Mouse (Mus musculus) forebrain, embryonic 15.5 days (tissue): ENCODE measurements at regions not wholly inside any gene's neighbourhood (a gene's known extent, or its start where the extent isn't known, plus 50 kb on each side); places are given as distances from the start of the nearest gene placed in this dataset.
A peak's percentile ranks its signal among the peaks of the same experiment; 100 is the strongest.

Source experiments
- ATAC-seq: fragments of 200-750 bp; cut with Nextera tagmentation; replicated peaks from 2 replicates; pipeline ENCODE4 v1.8.0; 2017; ENCODE audit warnings: mild to moderate bottlenecking, moderate TSS enrichment, moderate library complexity
- H3K27ac ChIP-seq: fragments of 300-500 bp; sonication (generic); replicated peaks from 2 replicates; pipeline ENCODE4 v1.5.1; 2015; ENCODE audit warnings: mild to moderate bottlenecking, inconsistent platforms
- H3K27me3 ChIP-seq: fragments of 300-500 bp; sonication (generic); 2 replicates; pipeline ENCODE4 v1.6.1; 2015; ENCODE audit warnings: inconsistent platforms
- H3K36me3 ChIP-seq: fragments of 300-500 bp; sonication (generic); 2 replicates; pipeline ENCODE4 v1.6.1; 2015; ENCODE audit warnings: mild to moderate bottlenecking, inconsistent platforms
- H3K4me1 ChIP-seq: fragments of 300-500 bp; sonication (generic); 2 replicates; pipeline ENCODE4 v1.6.1; 2015; ENCODE audit warnings: inconsistent platforms
- H3K4me2 ChIP-seq: fragments of 300-500 bp; sonication (generic); replicated peaks from 2 replicates; pipeline ENCODE4 v1.6.1; 2015; ENCODE audit warnings: mild to moderate bottlenecking, inconsistent platforms
- H3K4me3 ChIP-seq: fragments of 300-500 bp; sonication (generic); 2 replicates; pipeline ENCODE4 v1.5.1; 2015; ENCODE audit warnings: mild to moderate bottlenecking, inconsistent platforms
- H3K9ac ChIP-seq: fragments of 300-500 bp; sonication (generic); replicated peaks from 2 replicates; pipeline ENCODE4 v1.6.1; 2015; ENCODE audit warnings: mild to moderate bottlenecking, inconsistent platforms
- H3K9me3 ChIP-seq: fragments of 300-500 bp; sonication (generic); 2 replicates; pipeline ENCODE4 v1.6.1; 2016; ENCODE audit warnings: inconsistent platforms
- WGBS: fragments of 180-500 bp; shearing (Covaris S2); methylation state at CpG from one replicate; pipeline ENCODE4 v1.1.7; 2015; ENCODE audit warnings: mixed read lengths; 5-methylcytosine and 5-hydroxymethylcytosine counted together

- no peak overlapping the region for H3K4me2 ChIP-seq
- no peaks in the 10 kb centered on the region for H3K27me3 ChIP-seq
- no peaks in the 10 kb centered on the region for H3K4me1 ChIP-seq
- H3K4me3 ChIP-seq = no peak overlapping the region
- WGBS = 79% methylated on average over 3 of the region's 3 CpGs
- no peak overlapping the region for H3K9ac ChIP-seq
- H3K27ac ChIP-seq = no peak overlapping the region
- no peaks in the 10 kb centered on the region for H3K9me3 ChIP-seq
- no peaks in the 10 kb centered on the region for H3K36me3 ChIP-seq
- no peak for ATAC-seq
Observed at GRCm38 (mm10) chr17:54214804-54215203, 84.0 kb downstream of the Slc5a7 start.

GRCm38 (mm10) chr17:54201710-54202109 lies 97.1 kb downstream of the Slc5a7 start:
- Histone ChIP-seq H3K27me3 (no peaks in the 10 kb centered on the region), H3K4me1 (no peaks in the 10 kb centered on the region), H3K27ac (no peak overlapping the region), H3K9ac (no peak overlapping the region), H3K9me3 (no peaks in the 10 kb centered on the region), H3K4me3 (no peak overlapping the region), H3K4me2 (no peak overlapping the region), H3K36me3 (no peaks in the 10 kb centered on the region)
- no peak for ATAC-seq
- 49% methylated on average over 3 of the region's 3 CpGs for WGBS

- Histone ChIP-seq H3K4me3 (no peak overlapping the region), H3K4me1 (peaks cover 6% of the 10 kb centered on the region; the same call in 1 of the 2 replicates), H3K36me3 (no peaks in the 10 kb centered on the region), H3K9ac (no peak overlapping the region), H3K27ac (no peak overlapping the region), H3K27me3 (no peaks in the 10 kb centered on the region), H3K9me3 (no peaks in the 10 kb centered on the region), H3K4me2 (no peak overlapping the region)
- ATAC-seq = no peak; the same call in 1 of the 2 replicates
- 49% methylated on average over 3 of the region's 3 CpGs for WGBS
Observed at GRCm38 (mm10) chr17:54192231-54192573, 106.6 kb downstream of the Slc5a7 start.

GRCm38 (mm10) chr17:54191526-54192230 lies 107.2 kb downstream of the Slc5a7 start:
- peak; percentile 96 for ATAC-seq
- Histone ChIP-seq H3K27me3 (no peaks in the 10 kb centered on the region), H3K27ac (no peak overlapping the region), H3K4me1 (peaks cover 6% of the 10 kb centered on the region; the same call in 1 of the 2 replicates), H3K9me3 (no peaks in the 10 kb centered on the region), H3K9ac (no peak overlapping the region), H3K4me2 (no peak overlapping the region), H3K4me3 (no peak overlapping the region), H3K36me3 (no peaks in the 10 kb centered on the region)
- WGBS = 37% methylated on average over 5 of the region's 5 CpGs

- no peak overlapping the region for H3K4me3 ChIP-seq
- H3K27me3 ChIP-seq = no peaks in the 10 kb centered on the region
- H3K36me3 ChIP-seq = no peaks in the 10 kb centered on the region
- ATAC-seq = no peak
- H3K9me3 ChIP-seq = no peaks in the 10 kb centered on the region
- peaks cover 6% of the 10 kb centered on the region; the same call in 1 of the 2 replicates for H3K4me1 ChIP-seq
- H3K9ac ChIP-seq = no peak overlapping the region
- H3K4me2 ChIP-seq = no peak overlapping the region
- H3K27ac ChIP-seq = no peak overlapping the region
Observed at GRCm38 (mm10) chr17:54188997-54189553, 109.8 kb downstream of the Slc5a7 start.

- H3K4me2 ChIP-seq = no peak overlapping the region
- H3K4me3 ChIP-seq = no peak overlapping the region
- no peak overlapping the region for H3K27ac ChIP-seq
- H3K36me3 ChIP-seq = no peaks in the 10 kb centered on the region
- ATAC-seq = no peak
- no peak overlapping the region for H3K9ac ChIP-seq
- H3K9me3 ChIP-seq = no peaks in the 10 kb centered on the region
- H3K27me3 ChIP-seq = no peaks in the 10 kb centered on the region
- H3K4me1 ChIP-seq = no peaks in the 10 kb centered on the region
Observed at GRCm38 (mm10) chr17:54182073-54182472, 116.8 kb downstream of the Slc5a7 start.

- Histone ChIP-seq H3K4me2 (no peak overlapping the region), H3K27me3 (no peaks in the 10 kb centered on the region), H3K4me3 (no peak overlapping the region), H3K27ac (no peak overlapping the region), H3K4me1 (no peaks in the 10 kb centered on the region), H3K9me3 (no peaks in the 10 kb centered on the region), H3K9ac (no peak overlapping the region), H3K36me3 (no peaks in the 10 kb centered on the region)
- 92% methylated on average over 2 of the region's 2 CpGs for WGBS
- ATAC-seq = no peak
Observed at GRCm38 (mm10) chr17:54180563-54180962, 118.3 kb downstream of the Slc5a7 start.

- Histone ChIP-seq H3K4me2 (no peak overlapping the region), H3K4me1 (no peaks in the 10 kb centered on the region), H3K36me3 (no peaks in the 10 kb centered on the region), H3K9me3 (no peaks in the 10 kb centered on the region), H3K4me3 (no peak overlapping the region), H3K27me3 (no peaks in the 10 kb centered on the region), H3K27ac (no peak overlapping the region), H3K9ac (no peak overlapping the region)
- WGBS = 77% methylated on average over 1 of the region's 1 CpGs
- ATAC-seq = no peak
Observed at GRCm38 (mm10) chr17:54170762-54171161, 128.1 kb downstream of the Slc5a7 start.

- H3K9ac ChIP-seq = no peak overlapping the region
- H3K36me3 ChIP-seq = no peaks in the 10 kb centered on the region
- ATAC-seq = no peak
- H3K4me1 ChIP-seq = no peaks in the 10 kb centered on the region
- 21% methylated on average over 1 of the region's 1 CpGs for WGBS
- H3K4me2 ChIP-seq = no peak overlapping the region
- no peak overlapping the region for H3K27ac ChIP-seq
- no peaks in the 10 kb centered on the region for H3K9me3 ChIP-seq
- no peaks in the 10 kb centered on the region for H3K27me3 ChIP-seq
- H3K4me3 ChIP-seq = no peak overlapping the region
Observed at GRCm38 (mm10) chr17:54168039-54168438, 130.8 kb downstream of the Slc5a7 start.

GRCm38 (mm10) chr17:54162383-54162782 lies 136.5 kb downstream of the Slc5a7 start:
- no peak for ATAC-seq
- Histone ChIP-seq H3K4me2 (no peak overlapping the region), H3K9ac (no peak overlapping the region), H3K9me3 (no peaks in the 10 kb centered on the region), H3K36me3 (no peaks in the 10 kb centered on the region), H3K27me3 (no peaks in the 10 kb centered on the region), H3K4me1 (no peaks in the 10 kb centered on the region), H3K4me3 (no peak overlapping the region), H3K27ac (no peak overlapping the region)
- WGBS = 88% methylated on average over 2 of the region's 2 CpGs

- WGBS = 65% methylated on average over 4 of the region's 4 CpGs
- no peak overlapping the region for H3K27ac ChIP-seq
Observed at GRCm38 (mm10) chr17:54158753-54159152, 140.1 kb downstream of the Slc5a7 start.

GRCm38 (mm10) chr17:54158330-54158729 lies 140.5 kb downstream of the Slc5a7 start:
- H3K4me3 ChIP-seq = no peak overlapping the region
- 93% methylated on average over 1 of the region's 1 CpGs for WGBS
- H3K27me3 ChIP-seq = no peaks in the 10 kb centered on the region
- H3K4me1 ChIP-seq = no peaks in the 10 kb centered on the region
- no peak overlapping the region for H3K27ac ChIP-seq
- no peak overlapping the region for H3K9ac ChIP-seq
- H3K9me3 ChIP-seq = no peaks in the 10 kb centered on the region
- ATAC-seq = no peak
- H3K4me2 ChIP-seq = no peak overlapping the region
- H3K36me3 ChIP-seq = no peaks in the 10 kb centered on the region

More at GRCm38 (mm10) chr17:54158753-54159152, 140.1 kb downstream of the Slc5a7 start:
- no peak overlapping the region for H3K4me3 ChIP-seq
- no peaks in the 10 kb centered on the region for H3K4me1 ChIP-seq
- no peak for ATAC-seq
- H3K9ac ChIP-seq = no peak overlapping the region
- no peak overlapping the region for H3K4me2 ChIP-seq
- no peaks in the 10 kb centered on the region for H3K9me3 ChIP-seq
- no peaks in the 10 kb centered on the region for H3K27me3 ChIP-seq
- no peaks in the 10 kb centered on the region for H3K36me3 ChIP-seq

GRCm38 (mm10) chr17:54155801-54156200 lies 143.0 kb downstream of the Slc5a7 start:
- WGBS = 75% methylated on average over 1 of the region's 1 CpGs

More at GRCm38 (mm10) chr17:54155801-54156200, 143.0 kb downstream of the Slc5a7 start:
- Histone ChIP-seq H3K36me3 (no peaks in the 10 kb centered on the region), H3K9ac (no peak overlapping the region), H3K4me1 (no peaks in the 10 kb centered on the region), H3K27ac (no peak overlapping the region), H3K9me3 (no peaks in the 10 kb centered on the region), H3K4me3 (no peak overlapping the region), H3K4me2 (no peak overlapping the region), H3K27me3 (no peaks in the 10 kb centered on the region)
- no peak for ATAC-seq
